Mouse (Mus musculus) embryonic facial prominence, embryonic 15.5 days (tissue): Measurements from ENCODE around the gene Tex48. TPM values are rescaled to one million over a fixed set of nuclear protein-coding genes. Genes with fewer than 3 reads are reported as not detected.

ENCODE experiments used
- ATAC-seq: fragments of 200-750 bp; cut with Nextera tagmentation; 2 replicates; pipeline ENCODE4 v1.8.0; 2017; ENCODE audit warnings: low read depth, moderate TSS enrichment; ENCODE audit not compliant: insufficient number of reproducible peaks, low FRiP score, low TSS enrichment
- H3K27ac ChIP-seq: fragments of 300-500 bp; sonication (generic); replicated peaks from 2 replicates; pipeline ENCODE4 v1.5.1; 2015; ENCODE audit warnings: mild to moderate bottlenecking, inconsistent platforms
- H3K27me3 ChIP-seq: fragments of 300-500 bp; sonication (generic); 2 replicates; pipeline ENCODE4 v1.6.1; 2015; ENCODE audit warnings: inconsistent platforms
- H3K36me3 ChIP-seq: fragments of 300-500 bp; sonication (generic); 2 replicates; pipeline ENCODE4 v1.6.1; 2015; ENCODE audit warnings: mild to moderate bottlenecking, inconsistent platforms
- H3K4me1 ChIP-seq: fragments of 300-500 bp; sonication (generic); 2 replicates; pipeline ENCODE4 v1.6.1; 2015; ENCODE audit warnings: inconsistent platforms
- H3K4me2 ChIP-seq: fragments of 300-500 bp; sonication (generic); replicated peaks from 2 replicates; pipeline ENCODE4 v1.6.1; 2015; ENCODE audit warnings: mild to moderate bottlenecking, inconsistent platforms
- H3K4me3 ChIP-seq: fragments of 300-500 bp; sonication (generic); replicated peaks from 2 replicates; pipeline ENCODE4 v1.5.1; 2015; ENCODE audit warnings: mild to moderate bottlenecking, inconsistent platforms
- H3K9ac ChIP-seq: fragments of 300-500 bp; sonication (generic); 2 replicates; pipeline ENCODE4 v1.6.1; 2015; ENCODE audit warnings: inconsistent platforms
- H3K9me3 ChIP-seq: fragments of 300-500 bp; sonication (generic); replicated peaks from 2 replicates; pipeline ENCODE4 v1.6.1; 2016; ENCODE audit warnings: inconsistent platforms
- WGBS: fragments of 180-500 bp; shearing (Covaris S2); methylation state at CpG from one replicate; pipeline ENCODE4 v1.1.7; 2015; 5-methylcytosine and 5-hydroxymethylcytosine counted together
- polyA plus RNA-seq: library from polyadenylated mRNA; unstranded; fragments of >200 nt; fragmentation: Nextera tagmentation; extraction: Ambion mirVana; gene quantifications from 2 replicates; pipeline ENCODE4 v1.2.1, GENCODE M21; 2015

Gene Tex48
- polyA plus RNA-seq, 1 experiment from 2014 or later, result not detected

- no peak for ATAC-seq
- Histone ChIP-seq H3K27me3 (no peaks in the 10 kb centered on the region), H3K27ac (no peak overlapping the region), H3K4me2 (no peak overlapping the region), H3K36me3 (no peaks in the 10 kb centered on the region), H3K9ac (no peak overlapping the region), H3K4me1 (no peaks in the 10 kb centered on the region), H3K4me3 (no peak overlapping the region), H3K9me3 (no peaks in the 10 kb centered on the region)
- 89% methylated on average over 2 of the region's 2 CpGs for WGBS
Observed at GRCm38 (mm10) chr4:63633181-63633580, 11.0 kb upstream of the Tex48 start.

- WGBS, result 80% methylated on average over 8 of the region's 8 CpGs
Observed at GRCm38 (mm10) chr4:63627111-63627510, 4.9 kb upstream of the Tex48 start.

GRCm38 (mm10) chr4:63625563-63626080 is 3.4 kb upstream of the Tex48 start:
- Histone ChIP-seq H3K9ac (no peak overlapping the region), H3K9me3 (no peaks in the 10 kb centered on the region), H3K4me1 (no peaks in the 10 kb centered on the region), H3K27me3 (no peaks in the 10 kb centered on the region), H3K4me2 (no peak overlapping the region), H3K36me3 (no peaks in the 10 kb centered on the region), H3K27ac (no peak overlapping the region), H3K4me3 (no peak overlapping the region)
- no peak for ATAC-seq
- 54% methylated on average over 3 of the region's 3 CpGs for WGBS

More at GRCm38 (mm10) chr4:63627111-63627510, 4.9 kb upstream of the Tex48 start:
- Histone ChIP-seq H3K4me3 (no peak overlapping the region), H3K4me1 (no peaks in the 10 kb centered on the region), H3K27ac (no peak overlapping the region), H3K9me3 (no peaks in the 10 kb centered on the region), H3K36me3 (no peaks in the 10 kb centered on the region), H3K4me2 (no peak overlapping the region), H3K27me3 (no peaks in the 10 kb centered on the region), H3K9ac (no peak overlapping the region)
- no peak for ATAC-seq

- Histone ChIP-seq H3K36me3 (no peaks in the 10 kb centered on the region), H3K9me3 (no peaks in the 10 kb centered on the region), H3K27me3 (no peaks in the 10 kb centered on the region), H3K9ac (no peak overlapping the region), H3K4me2 (no peak overlapping the region), H3K4me1 (no peaks in the 10 kb centered on the region), H3K4me3 (no peak overlapping the region), H3K27ac (no peak overlapping the region)
- ATAC-seq, result no peak
- 83% methylated on average over 2 of the region's 2 CpGs for WGBS
Observed at GRCm38 (mm10) chr4:63621861-63622260, 367 bp downstream of the Tex48 start.

DNA sequence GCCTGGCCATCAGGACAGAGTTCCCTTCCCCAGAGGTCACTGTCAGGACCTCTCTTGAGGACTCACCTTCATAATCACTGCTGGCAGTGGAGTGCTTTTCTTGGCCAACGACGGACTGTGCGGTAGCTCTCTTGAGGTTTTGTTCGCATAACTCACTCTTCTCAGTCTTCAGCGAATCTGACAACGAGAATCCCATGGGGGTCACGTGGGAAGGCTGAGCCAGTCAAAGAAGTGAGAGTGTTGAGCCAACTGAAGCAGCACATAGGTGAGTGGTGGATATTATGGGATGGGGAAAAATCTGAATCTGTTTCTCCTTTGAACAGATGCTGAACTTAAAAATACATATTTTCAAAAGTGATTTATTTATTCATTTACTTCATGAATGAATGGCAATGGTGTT is 13.8 kb downstream of the Tex48 start:
- Histone ChIP-seq H3K36me3 (no peaks in the 10 kb centered on the region), H3K4me3 (no peak overlapping the region), H3K9me3 (no peaks in the 10 kb centered on the region), H3K4me1 (no peaks in the 10 kb centered on the region), H3K27ac (no peak overlapping the region), H3K27me3 (no peaks in the 10 kb centered on the region), H3K9ac (no peak overlapping the region), H3K4me2 (no peak overlapping the region)
- ATAC-seq, result no peak
- 79% methylated on average over 7 of the region's 7 CpGs for WGBS

DNA sequence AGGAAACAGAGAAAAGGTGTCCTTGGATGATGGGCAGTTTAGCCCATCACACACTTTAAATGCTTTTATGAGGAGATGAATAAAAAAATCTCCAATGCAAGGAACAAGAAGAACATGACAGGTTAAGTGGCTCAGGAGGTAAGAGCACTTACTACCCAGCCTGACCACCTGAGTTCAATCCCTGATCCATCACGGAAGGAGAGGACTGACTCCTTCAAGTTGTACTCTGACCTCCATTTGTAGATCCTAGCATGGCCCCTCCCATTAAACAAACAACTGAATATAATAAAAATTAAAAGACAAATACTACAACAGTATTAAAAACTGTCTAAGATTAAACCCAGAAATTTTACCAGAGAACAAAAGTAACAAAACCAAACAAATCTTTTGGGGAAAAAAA is 16.3 kb downstream of the Tex48 start:
- no peak overlapping the region for H3K4me2 ChIP-seq
- H3K36me3 ChIP-seq, result no peaks in the 10 kb centered on the region
- 83% methylated on average over 1 of the region's 1 CpGs for WGBS
- no peaks in the 10 kb centered on the region for H3K9me3 ChIP-seq
- H3K4me3 ChIP-seq, result no peak overlapping the region
- H3K27ac ChIP-seq, result no peak overlapping the region
- no peaks in the 10 kb centered on the region for H3K27me3 ChIP-seq
- no peaks in the 10 kb centered on the region for H3K4me1 ChIP-seq
- ATAC-seq, result no peak
- no peak overlapping the region for H3K9ac ChIP-seq

GRCm38 (mm10) chr4:63605545-63605944 is 16.7 kb downstream of the Tex48 start:
- no peak overlapping the region for H3K9ac ChIP-seq
- no peak overlapping the region for H3K4me3 ChIP-seq
- no peak for ATAC-seq
- H3K36me3 ChIP-seq, result no peaks in the 10 kb centered on the region
- H3K4me2 ChIP-seq, result no peak overlapping the region
- no peaks in the 10 kb centered on the region for H3K9me3 ChIP-seq
- WGBS, result 86% methylated on average over 3 of the region's 3 CpGs
- no peaks in the 10 kb centered on the region for H3K4me1 ChIP-seq
- H3K27me3 ChIP-seq, result no peaks in the 10 kb centered on the region
- no peak overlapping the region for H3K27ac ChIP-seq

DNA sequence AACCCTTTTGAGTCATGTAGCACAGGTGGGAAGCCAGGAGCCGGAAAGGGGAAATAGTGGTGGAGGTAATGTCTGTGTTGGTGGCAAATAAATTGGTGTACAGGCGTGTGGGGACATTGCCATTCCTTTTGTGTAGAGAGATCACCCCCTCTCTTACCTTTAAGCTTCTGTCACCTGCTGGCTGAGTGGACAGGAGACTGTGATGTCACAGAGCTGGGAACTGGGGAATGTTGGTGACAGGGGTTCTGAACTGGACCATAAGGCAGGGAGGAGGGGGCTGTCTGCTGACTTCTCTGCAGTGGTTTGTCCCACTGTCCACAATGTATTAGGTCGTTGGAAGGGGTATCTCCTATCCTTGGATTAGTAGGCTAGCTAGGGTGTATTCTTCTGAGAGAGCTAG is 17.3 kb downstream of the Tex48 start, which contains the start of gene Gm11213:
TSS of gene Gm11213 (minus strand) at position 317 of the 400 bp plus-strand sequence.
- no peaks in the 10 kb centered on the region for H3K4me1 ChIP-seq
- no peak within 1 kb of the TSS for H3K4me3 ChIP-seq
- no peak within 1 kb of the TSS for H3K4me2 ChIP-seq
- ATAC-seq, result no peak
- H3K27me3 ChIP-seq, result no peaks in the 10 kb centered on the region
- no peak within 1 kb of the TSS for H3K9ac ChIP-seq
- 77% methylated on average over 3 of the region's 3 CpGs for WGBS
- H3K27ac ChIP-seq, result no peak within 1 kb of the TSS
- no peaks in the 10 kb centered on the region for H3K36me3 ChIP-seq
- H3K9me3 ChIP-seq, result no peaks in the 10 kb centered on the region

GRCm38 (mm10) chr4:63601263-63601662 is 21.0 kb downstream of the Tex48 start:
- H3K4me2 ChIP-seq, result no peak overlapping the region
- H3K4me1 ChIP-seq, result no peaks in the 10 kb centered on the region
- H3K9ac ChIP-seq, result no peak overlapping the region

GRCm38 (mm10) chr4:63600786-63601185 is 21.4 kb downstream of the Tex48 start:
- no peaks in the 10 kb centered on the region for H3K36me3 ChIP-seq
- 80% methylated on average over 6 of the region's 6 CpGs for WGBS
- no peak for ATAC-seq
- H3K4me2 ChIP-seq, result no peak overlapping the region
- H3K4me1 ChIP-seq, result no peaks in the 10 kb centered on the region
- no peaks in the 10 kb centered on the region for H3K9me3 ChIP-seq
- H3K9ac ChIP-seq, result no peak overlapping the region
- no peak overlapping the region for H3K4me3 ChIP-seq
- no peaks in the 10 kb centered on the region for H3K27me3 ChIP-seq
- H3K27ac ChIP-seq, result no peak overlapping the region

More at GRCm38 (mm10) chr4:63601263-63601662, 21.0 kb downstream of the Tex48 start:
- no peak overlapping the region for H3K4me3 ChIP-seq
- H3K27ac ChIP-seq, result no peak overlapping the region
- no peaks in the 10 kb centered on the region for H3K9me3 ChIP-seq
- no peaks in the 10 kb centered on the region for H3K36me3 ChIP-seq
- no peak for ATAC-seq
- H3K27me3 ChIP-seq, result no peaks in the 10 kb centered on the region

DNA sequence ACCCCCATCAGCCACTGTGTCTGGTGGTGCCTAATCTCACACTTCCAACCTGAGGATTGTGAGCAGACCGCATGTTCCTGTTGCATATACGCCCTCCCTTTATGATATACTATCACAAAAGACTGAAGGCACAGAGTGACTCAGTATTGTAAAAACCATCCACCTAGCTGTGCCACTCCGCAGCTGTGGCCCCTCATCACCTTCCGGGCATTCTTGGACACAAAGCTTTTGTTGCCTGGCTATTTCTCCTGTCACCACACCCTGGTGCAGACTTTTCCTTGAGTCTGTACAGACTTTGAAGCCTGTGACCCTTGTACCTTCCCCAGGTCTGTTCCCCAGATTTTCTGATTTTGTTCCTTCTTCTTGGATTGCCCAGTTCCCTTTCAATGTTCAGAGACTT is 26.2 kb downstream of the Tex48 start:
- Histone ChIP-seq H3K4me1 (no peaks in the 10 kb centered on the region), H3K27ac (no peak overlapping the region), H3K9me3 (no peaks in the 10 kb centered on the region), H3K4me3 (no peak overlapping the region), H3K27me3 (no peaks in the 10 kb centered on the region), H3K4me2 (no peak overlapping the region), H3K36me3 (no peaks in the 10 kb centered on the region), H3K9ac (no peak overlapping the region)
- 93% methylated on average over 4 of the region's 4 CpGs for WGBS
- no peak for ATAC-seq

DNA sequence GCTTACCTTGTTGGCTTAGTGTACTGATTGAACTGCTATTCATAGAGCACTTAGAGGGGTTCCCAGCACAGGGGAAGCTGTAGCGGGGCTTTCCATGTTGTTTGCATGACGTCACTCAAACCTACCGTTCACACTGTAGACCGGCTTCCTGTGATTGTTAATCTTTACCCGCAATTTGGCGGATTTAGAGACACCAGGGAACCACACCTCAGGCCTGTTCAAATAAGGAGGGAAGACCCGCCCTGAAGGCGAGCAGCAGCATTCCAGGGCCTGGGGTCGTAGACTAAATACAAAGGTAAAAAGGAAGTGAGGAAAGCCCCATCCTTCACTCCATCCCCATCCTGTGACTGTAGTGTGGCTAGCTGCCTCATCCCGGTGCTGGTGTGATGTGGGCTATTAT is 27.0 kb downstream of the Tex48 start:
- ATAC-seq, result no peak
- 70% methylated on average over 10 of the region's 10 CpGs for WGBS
- H3K4me2 ChIP-seq, result no peak overlapping the region
- no peaks in the 10 kb centered on the region for H3K36me3 ChIP-seq
- H3K27me3 ChIP-seq, result no peaks in the 10 kb centered on the region
- H3K4me3 ChIP-seq, result no peak overlapping the region
- no peaks in the 10 kb centered on the region for H3K4me1 ChIP-seq
- no peak overlapping the region for H3K9ac ChIP-seq
- no peaks in the 10 kb centered on the region for H3K9me3 ChIP-seq
- no peak overlapping the region for H3K27ac ChIP-seq
